Mouse (Mus musculus) adrenal gland (tissue): Measurements from ENCODE around the gene Ifna2.

Source experiments
- intact Hi-C: fragments of 180-260 bp; cut with DNase I; formaldehyde crosslinking; loops from one replicate; pipeline ENCODE4 v1.15.1; 2025

Gene Ifna2

DNA sequence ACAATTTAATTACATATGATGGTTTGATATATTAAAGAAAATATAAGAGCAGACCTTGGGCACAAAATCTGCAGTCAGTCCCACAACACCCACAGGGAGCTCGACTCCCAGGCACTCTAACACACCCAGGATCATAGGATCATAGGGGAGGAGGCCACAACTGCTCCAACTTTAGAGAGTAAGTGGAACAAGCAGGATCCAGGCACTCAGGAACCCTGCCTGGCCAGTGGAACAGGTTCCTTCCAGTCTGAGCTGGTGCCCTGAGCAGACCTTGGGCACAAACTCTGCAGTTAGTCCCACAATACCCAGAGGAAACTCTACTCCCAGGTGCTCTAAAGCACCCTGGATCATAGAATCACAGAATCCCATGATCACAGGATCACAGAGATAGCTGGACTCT, 28.3 kb downstream of the Ifna2 start:
- intact Hi-C loops, result no loop called here

DNA sequence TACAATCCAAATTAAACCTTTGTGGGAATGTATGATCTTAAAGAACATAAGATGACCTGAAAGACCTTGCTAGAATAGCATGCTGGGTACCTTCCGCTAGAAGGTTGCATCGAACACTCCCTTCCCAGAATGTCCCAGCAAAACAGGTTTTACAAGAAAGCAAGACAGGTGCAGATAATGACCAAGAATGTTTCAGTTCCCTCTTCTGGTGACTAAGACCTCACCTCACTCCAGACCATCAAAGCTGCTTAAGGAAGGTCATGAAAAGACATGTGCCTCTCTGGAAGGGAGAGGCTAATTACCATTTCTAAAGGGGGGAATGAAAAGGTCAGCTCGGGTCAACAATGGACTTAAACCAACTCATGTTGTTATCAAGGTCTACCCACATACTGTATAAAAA, 30.1 kb downstream of the Ifna2 start:
- intact Hi-C loops, result no loop called here

DNA sequence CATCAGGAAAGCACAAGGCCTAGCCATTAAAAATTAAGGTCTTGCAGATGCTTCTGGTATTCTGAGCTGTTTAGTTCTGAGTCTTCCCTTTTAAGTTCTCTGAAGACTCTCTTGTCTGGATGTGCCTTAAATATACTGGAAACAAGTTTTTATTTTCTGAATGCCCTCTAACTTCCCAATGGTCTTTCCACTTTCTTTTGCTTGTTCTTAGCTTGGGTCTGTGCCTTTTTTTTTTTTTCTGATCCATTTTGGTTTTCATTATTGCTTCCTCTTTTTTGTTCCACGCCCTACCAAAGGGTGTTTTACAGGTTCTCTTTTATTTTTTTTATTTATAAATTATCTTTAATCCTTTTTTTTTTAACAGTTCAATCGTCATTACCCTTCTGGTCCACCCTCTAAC, 39.4 kb downstream of the Ifna2 start, which contains the start of gene Ifna13:
Gene Ifna13, minus strand, starts transcription at position 101 of the 400 bp plus-strand sequence.
- intact Hi-C loops, result no loop called here

DNA sequence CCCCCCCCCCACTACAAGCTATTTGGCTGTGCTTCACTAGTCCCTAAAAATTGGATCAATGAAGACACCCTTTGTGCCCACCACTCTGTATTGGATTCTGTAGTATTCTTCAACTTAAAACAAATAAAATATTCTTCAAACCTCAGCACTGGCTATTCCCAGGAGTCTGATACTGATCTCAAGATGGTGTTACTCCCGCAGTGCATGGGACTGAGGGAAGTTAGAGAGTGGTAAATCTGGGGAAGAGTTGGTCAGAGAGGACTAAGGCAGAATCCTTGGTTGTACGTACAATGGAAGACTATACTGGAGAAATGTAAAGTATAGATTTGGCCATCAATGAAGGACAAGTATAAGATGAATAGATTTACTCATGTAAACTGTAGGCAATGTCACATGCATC, 41.2 kb downstream of the Ifna2 start:
- intact Hi-C loops, result no loop called here

DNA sequence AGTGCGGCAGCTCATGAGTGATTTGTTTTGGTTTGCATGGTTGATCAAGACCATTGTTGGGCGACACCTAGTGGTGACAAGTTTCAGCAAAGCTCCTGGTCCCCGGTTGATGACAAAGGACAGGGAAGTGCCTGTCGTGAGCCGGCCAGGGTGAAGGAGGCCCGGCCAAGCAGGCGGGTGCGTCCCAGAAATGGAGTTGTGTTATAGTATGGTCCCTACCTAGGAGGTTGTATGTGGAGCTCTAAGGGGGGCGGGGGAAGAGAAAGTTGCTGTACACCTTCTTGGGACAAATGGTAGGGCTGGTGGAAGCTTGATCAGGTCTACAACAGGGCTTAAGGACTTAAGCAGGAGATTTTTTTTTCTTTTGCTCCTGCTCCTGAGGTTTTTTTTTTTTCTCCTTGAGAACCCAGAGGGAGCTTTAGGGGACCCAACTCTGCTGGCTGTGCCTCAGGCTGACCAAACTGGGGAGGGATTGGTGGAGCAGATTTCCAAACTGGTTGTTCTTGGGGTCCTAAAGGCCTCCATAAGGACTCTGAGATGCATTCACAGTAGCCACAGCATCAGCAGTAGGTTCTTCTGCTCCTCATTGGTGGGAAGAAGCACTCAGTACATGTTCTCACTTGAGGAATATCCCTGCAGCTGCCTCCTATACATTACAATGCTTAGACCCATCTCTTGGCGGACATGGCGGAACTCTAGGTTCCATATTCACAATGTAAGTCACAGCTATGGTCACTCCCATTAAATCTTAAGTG, 42.5 kb downstream of the Ifna2 start:
- intact Hi-C loops, result no loop called here

DNA sequence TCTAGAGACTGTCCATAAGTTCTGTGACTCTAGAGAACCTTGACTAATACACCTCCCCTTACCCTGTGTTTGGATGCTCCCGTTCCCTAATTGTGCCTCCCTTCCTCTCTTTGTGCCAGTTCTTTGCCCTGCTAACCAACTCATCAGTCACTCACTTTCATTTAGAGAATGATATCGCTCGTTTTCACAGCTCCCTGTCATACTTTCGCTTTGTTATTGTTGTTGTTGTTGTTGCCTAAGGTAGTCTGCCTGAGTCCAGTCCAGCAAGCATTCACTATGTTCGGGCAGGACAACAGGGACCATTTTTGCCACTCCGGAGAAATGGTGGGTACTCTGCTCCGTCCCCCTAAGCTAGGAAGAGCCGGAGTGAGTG, 43.0 kb downstream of the Ifna2 start:
- intact Hi-C loops, result no loop called here

DNA sequence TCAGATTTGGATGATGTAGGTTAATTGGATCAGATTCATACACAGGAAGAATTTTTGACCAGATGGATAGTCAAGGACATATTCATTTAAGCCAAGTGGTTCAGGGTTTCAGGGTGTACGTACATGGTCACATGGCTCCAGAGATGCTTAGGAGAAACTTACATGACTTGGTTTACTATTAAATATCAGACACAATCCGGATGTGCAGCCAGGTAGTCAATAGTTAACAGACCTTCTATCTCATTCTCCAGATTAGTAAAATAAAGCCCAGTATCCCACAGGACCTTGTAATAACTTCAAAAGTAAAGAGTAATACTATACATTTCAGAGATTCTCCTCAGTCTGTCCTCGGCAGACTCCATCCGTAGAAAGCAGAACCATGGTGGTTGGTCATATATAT, 49.4 kb downstream of the Ifna2 start, which contains the start of gene C87499:
Gene C87499, minus strand, starts transcription at position 101 of the 400 bp plus-strand sequence.
- intact Hi-C loops, result no loop called here
